ENCODE assay signal across 23 mouse cellular contexts in the genomic region with DNA sequence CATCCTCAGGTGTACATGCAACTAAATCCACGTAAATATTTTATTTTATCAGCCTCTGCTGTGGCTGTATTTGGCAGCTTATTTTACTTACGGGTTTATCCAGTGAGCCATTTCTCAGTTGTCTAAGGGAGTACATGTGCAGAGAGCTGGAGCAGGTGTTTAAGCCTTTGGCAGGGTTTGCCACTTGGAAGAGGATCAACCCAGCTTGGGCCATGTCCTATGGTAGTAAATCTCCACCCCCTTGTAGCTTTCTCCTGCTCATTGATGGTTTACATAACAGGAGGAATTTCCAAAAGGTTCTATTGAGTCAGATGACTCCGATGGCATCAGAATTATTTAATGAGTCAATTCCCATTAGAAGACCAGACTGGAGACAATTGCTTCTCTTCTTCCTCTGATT. TPM values are rescaled to one million over a fixed set of nuclear protein-coding genes. Genes with fewer than 3 reads are reported as not detected.
"Had no signal": no experiment of that assay in that cellular context is flagged by ENCODE, and none has a peak within 500 bp of the region (broad histone marks: within the 10 kb centered on the region; RNA-seq: fewer than 3 reads in every experiment).

No protein-coding gene starts in this region.

- H3K27ac ChIP-seq: kidney, postnatal 0 days; limb, embryonic 13.5 days; macrophage; midbrain, embryonic 15.5 days; neural tube, embryonic 13.5 days had no signal

- H3K4me3 ChIP-seq: limb, embryonic 13.5 days; megakaryocyte, embryonic 14.5 days; midbrain, embryonic 15.5 days; neural tube, embryonic 13.5 days had no signal

- DNase-seq: kidney, adult 8-10 months; kidney, postnatal 36 days; layer of hippocampus, adult 9-11 months; lung, embryonic 14.5 days; lung, postnatal 10 days; right cerebral cortex, adult 18-20 months; spleen, adult 18-20 months; thymus, adult 18-20 months; thymus, postnatal 14 days had no signal

- H3K9me3 ChIP-seq: limb, embryonic 13.5 days; midbrain, embryonic 15.5 days; neural tube, embryonic 13.5 days had no signal

- ATAC-seq: midbrain, embryonic 15.5 days had no signal

- H3K27me3 ChIP-seq: limb, embryonic 13.5 days; megakaryocyte, embryonic 14.5 days; midbrain, embryonic 15.5 days; neural tube, embryonic 13.5 days had no signal

- H3K36me3 ChIP-seq: limb, embryonic 13.5 days; midbrain, embryonic 15.5 days; neural tube, embryonic 13.5 days had no signal

- H3K4me2 ChIP-seq: limb, embryonic 13.5 days; liver, embryonic 11.5 days; lung, embryonic 14.5 days; midbrain, embryonic 11.5 days; midbrain, embryonic 15.5 days; neural tube, embryonic 13.5 days had no signal

- H3K9ac ChIP-seq: limb, embryonic 13.5 days; lung, embryonic 14.5 days; midbrain, embryonic 15.5 days; neural tube, embryonic 13.5 days had no signal

- H3K4me1 ChIP-seq: limb, embryonic 13.5 days; megakaryocyte, embryonic 14.5 days; midbrain, embryonic 15.5 days; neural tube, embryonic 13.5 days had no signal

RNA-seq across cellular contexts. Expression of a gene that starts 37.8 kb away (rescaled TPM):
- total RNA-seq: layer of hippocampus, adult 18-20 months; layer of hippocampus, postnatal 36 days; left cerebral cortex, postnatal 36 days; monocyte, adult 5-6 weeks had no signal
- polyA plus RNA-seq: limb, embryonic 13.5 days; liver, embryonic 11.5 days; liver, embryonic 16.5 days; lung, embryonic 14.5 days; macrophage; midbrain, embryonic 11.5 days; midbrain, embryonic 15.5 days; stomach, embryonic 14.5 days had no signal
